Mouse (Mus musculus): ENCODE measurements around the gene Tiam1.
"Not testable (repeated sequence)": the region's sequence is repeated elsewhere in the genome, so short reads cannot be mapped to it uniquely, and the experiment has no call there.

Tiam1 gene

GRCm38 (mm10) chr16:90103726-90104125 is 39.8 kb downstream of the Tiam1 start:
- DNase-seq, result no peak

- no peak for DNase-seq
These were observed 41.0 kb downstream of the Tiam1 start for GRCm38 (mm10) chr16:90102596-90102995.

GRCm38 (mm10) chr16:90098191-90098605 is 45.4 kb downstream of the Tiam1 start:
- DNase-seq, result no peak

GRCm38 (mm10) chr16:90097769-90098168 is 45.8 kb downstream of the Tiam1 start:
- no peak for DNase-seq

GRCm38 (mm10) chr16:90096011-90096410 is 47.6 kb downstream of the Tiam1 start:
- DNase-seq, result no peak

GRCm38 (mm10) chr16:90093015-90093414 is 50.6 kb downstream of the Tiam1 start:
- no peak for DNase-seq

- no peak for DNase-seq
These were observed 51.7 kb downstream of the Tiam1 start for GRCm38 (mm10) chr16:90091906-90092305.

- peak; percentile 53 for DNase-seq
These were observed 52.4 kb downstream of the Tiam1 start for GRCm38 (mm10) chr16:90091112-90091720.

GRCm38 (mm10) chr16:90090368-90090767 is 53.2 kb downstream of the Tiam1 start:
- DNase-seq, result no peak

- peak; percentile 67 for DNase-seq
These were observed 56.3 kb downstream of the Tiam1 start for GRCm38 (mm10) chr16:90087256-90087655.

- DNase-seq, result no peak
These were observed 57.5 kb downstream of the Tiam1 start for GRCm38 (mm10) chr16:90086111-90086510.

- no peak for DNase-seq
These were observed 58.0 kb downstream of the Tiam1 start for GRCm38 (mm10) chr16:90085580-90085979.

- DNase-seq, result peak; percentile 76
These were observed 62.4 kb downstream of the Tiam1 start for GRCm38 (mm10) chr16:90081125-90081524.

- DNase-seq, result no peak
These were observed 64.7 kb downstream of the Tiam1 start for GRCm38 (mm10) chr16:90078806-90079381.

GRCm38 (mm10) chr16:90073510-90073909 is 70.1 kb downstream of the Tiam1 start:
- DNase-seq, result no peak

- no peak for DNase-seq
These were observed 70.9 kb downstream of the Tiam1 start for GRCm38 (mm10) chr16:90072651-90073050.

GRCm38 (mm10) chr16:90071125-90071524 is 72.4 kb downstream of the Tiam1 start:
- not testable (repeated sequence) for DNase-seq

GRCm38 (mm10) chr16:90070104-90070503 is 73.5 kb downstream of the Tiam1 start:
- no peak for DNase-seq

GRCm38 (mm10) chr16:90069197-90069596 is 74.4 kb downstream of the Tiam1 start:
- no peak for DNase-seq

- DNase-seq, result no peak
These were observed 90.6 kb downstream of the Tiam1 start for GRCm38 (mm10) chr16:90052905-90053519.

GRCm38 (mm10) chr16:90052409-90052808 is 91.2 kb downstream of the Tiam1 start:
- no peak for DNase-seq

- DNase-seq, result no peak
These were observed 92.5 kb downstream of the Tiam1 start for GRCm38 (mm10) chr16:90051051-90051450.

GRCm38 (mm10) chr16:90047841-90048240 is 95.7 kb downstream of the Tiam1 start:
- no peak for DNase-seq

- no peak for DNase-seq
These were observed 96.9 kb downstream of the Tiam1 start for GRCm38 (mm10) chr16:90046494-90047158.
